ENCODE assay signal across 26 mouse cellular contexts in the genomic region with DNA sequence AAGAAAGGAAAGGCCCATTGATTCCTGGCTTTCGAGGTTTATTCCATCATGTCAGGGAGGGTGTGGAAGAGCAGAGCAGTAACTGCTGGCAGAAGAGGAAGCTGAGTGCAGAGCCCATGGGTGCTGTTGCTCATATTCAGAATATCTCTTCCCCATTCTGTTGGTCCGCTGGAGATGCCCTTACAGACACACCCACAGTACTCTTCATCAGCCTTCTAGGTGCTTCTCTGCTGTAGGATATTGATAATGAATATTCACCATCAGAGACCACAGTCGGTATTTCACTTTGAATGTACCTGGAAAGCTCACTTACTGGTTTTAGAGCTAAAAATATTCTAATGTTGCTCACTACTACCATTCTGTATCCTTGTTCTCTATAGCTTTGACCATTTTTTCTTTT.
"Had no signal": no experiment of that assay in that cellular context is flagged by ENCODE, and none has a peak within 500 bp of the region (broad histone marks: within the 10 kb centered on the region; RNA-seq: fewer than 3 reads in every experiment).

No protein-coding gene starts in this region.

- H3K36me3 ChIP-seq: hindbrain, embryonic 13.5 days; hindbrain, embryonic 15.5 days; limb, embryonic 15.5 days; liver, embryonic 12.5 days had no signal

- H3K27me3 ChIP-seq: heart, embryonic 13.5 days; heart, embryonic 15.5 days; hindbrain, embryonic 13.5 days; hindbrain, embryonic 15.5 days; kidney, embryonic 15.5 days; limb, embryonic 13.5 days; limb, embryonic 15.5 days; liver, embryonic 12.5 days had no signal

- ATAC-seq: hindbrain, postnatal 0 days; intestine, embryonic 16.5 days; liver, embryonic 12.5 days had no signal

- H3K9me3 ChIP-seq: heart, embryonic 13.5 days; heart, embryonic 15.5 days; hindbrain, embryonic 13.5 days; hindbrain, embryonic 15.5 days; kidney, embryonic 15.5 days; limb, embryonic 13.5 days; limb, embryonic 15.5 days; liver, embryonic 12.5 days had no signal

- H3K9ac ChIP-seq: heart, embryonic 13.5 days; heart, embryonic 15.5 days; hindbrain, embryonic 13.5 days; hindbrain, embryonic 15.5 days; kidney, embryonic 15.5 days; limb, embryonic 13.5 days; limb, embryonic 15.5 days; liver, embryonic 12.5 days had no signal

- DNase-seq: gastrocnemius, adult 2 months; gastrocnemius, postnatal 10 days; gastrocnemius, postnatal 25 days; heart, adult 2 months; heart, postnatal 14 days; heart, postnatal 36 days; kidney, adult 11 months; kidney, adult 2 months; kidney, adult 9 months; kidney, postnatal 14 days; kidney, postnatal 36 days; layer of hippocampus, adult 9-11 months; layer of hippocampus, postnatal 36 days; left cerebral cortex, postnatal 4 days had no signal

- H3K4me1 ChIP-seq: heart, embryonic 13.5 days; heart, embryonic 15.5 days; hindbrain, embryonic 13.5 days; hindbrain, embryonic 15.5 days; kidney, embryonic 15.5 days; limb, embryonic 13.5 days; limb, embryonic 15.5 days; liver, embryonic 12.5 days had no signal

- H3K27ac ChIP-seq: gastrocnemius, adult 2 months; heart, adult 2 months; heart, embryonic 13.5 days; heart, embryonic 15.5 days; hindbrain, embryonic 13.5 days; hindbrain, embryonic 15.5 days; hindbrain, postnatal 0 days; kidney, embryonic 15.5 days; kidney, postnatal 0 days; limb, embryonic 13.5 days; limb, embryonic 15.5 days; liver, embryonic 12.5 days had no signal

- H3K4me3 ChIP-seq: gastrocnemius, adult 2 months; heart, adult 2 months; heart, embryonic 13.5 days; heart, embryonic 15.5 days; hindbrain, embryonic 13.5 days; hindbrain, embryonic 15.5 days; kidney, embryonic 15.5 days; limb, embryonic 13.5 days; limb, embryonic 15.5 days; liver, embryonic 12.5 days had no signal

- H3K4me2 ChIP-seq: heart, embryonic 11.5 days; heart, embryonic 13.5 days; heart, embryonic 15.5 days; hindbrain, embryonic 13.5 days; hindbrain, embryonic 15.5 days; kidney, embryonic 15.5 days; limb, embryonic 13.5 days; limb, embryonic 15.5 days; liver, embryonic 12.5 days had no signal
